Mouse (Mus musculus) small intestine, adult 2 months (tissue): Measurements from ENCODE around the gene Fam32a. TPM values are rescaled to one million over a fixed set of nuclear protein-coding genes. Genes with fewer than 3 reads are reported as not detected.

Source experiments
- H3K27ac ChIP-seq: fragments of 200-500 bp; 2 replicates; pipeline ENCODE4 v1.5.1; 2012; ENCODE audit warnings: low read depth, low read length, control low read depth, inconsistent platforms; ENCODE audit not compliant: insufficient read depth
- H3K27me3 ChIP-seq: fragments of 200-500 bp; 2 replicates; pipeline ENCODE4 v1.6.1; 2012; ENCODE audit warnings: mild to moderate bottlenecking, moderate library complexity, low read length, inconsistent platforms; ENCODE audit not compliant: control insufficient read depth, insufficient read depth
- H3K36me3 ChIP-seq: fragments of 200-500 bp; 2 replicates; pipeline ENCODE4 v1.6.1; 2012; ENCODE audit warnings: mild to moderate bottlenecking, low read length, control low read depth, inconsistent platforms; ENCODE audit not compliant: control insufficient read depth, insufficient read depth
- H3K4me1 ChIP-seq: fragments of 200-500 bp; 2 replicates; pipeline ENCODE4 v1.6.1; 2012; ENCODE audit warnings: low read length, inconsistent platforms, mixed read lengths; ENCODE audit not compliant: control insufficient read depth, insufficient read depth, insufficient read length
- H3K4me3 ChIP-seq: fragments of 200-500 bp; 2 replicates; pipeline ENCODE4 v1.5.1; 2012; ENCODE audit warnings: low read depth, mild to moderate bottlenecking, control low read depth, inconsistent platforms, low read length, moderate library complexity
- CTCF ChIP-seq: fragments of 200-500 bp; IDR thresholded peaks from 2 replicates; pipeline ENCODE4 v1.5.1; 2012; ENCODE audit warnings: low read depth, mild to moderate bottlenecking, control low read depth, inconsistent platforms, low read length, moderate library complexity, mixed read lengths; ENCODE audit not compliant: insufficient replicate concordance, insufficient read length; ENCODE audit errors: extremely low read depth
- POLR2A ChIP-seq: fragments of 200-500 bp; IDR thresholded peaks from 2 replicates; pipeline ENCODE4 v1.6.1; 2012; ENCODE audit warnings: low read depth, mild to moderate bottlenecking, control low read depth, inconsistent platforms, low read length, moderate library complexity
- WGBS: fragments of 180-500 bp; shearing (Covaris S2); methylation state at CpG from one replicate; pipeline ENCODE4 v1.1.7; 2018; 5-methylcytosine and 5-hydroxymethylcytosine counted together
- polyA plus RNA-seq: library from polyadenylated mRNA; depleted of rRNA; stranded (reverse); fragments of >200 nt; gene quantifications from 2 replicates; pipeline ENCODE4 v1.2.3, GENCODE M21; 2012

Fam32a gene
- polyA plus RNA-seq, 1 experiment = 35.5 TPM

- H3K4me3 ChIP-seq = no peak overlapping the region
- 0 out of 2 replicates have a peak, but pooled peaks cover 7% of the 10 kb centered on the region for H3K36me3 ChIP-seq
- TF ChIP-seq POLR2A = no peak
- TF ChIP-seq CTCF = no peak
- H3K27me3 ChIP-seq = no peaks in the 10 kb centered on the region
- peaks cover 5% of the 10 kb centered on the region; the same call in 1 of the 2 replicates for H3K4me1 ChIP-seq
- no peak overlapping the region for H3K27ac ChIP-seq
Measured at GRCm38 (mm10) chr8:72192065-72192464, 27.5 kb upstream of the Fam32a start.

GRCm38 (mm10) chr8:72197997-72198396 lies 21.5 kb upstream of the Fam32a start:
- no peaks in the 10 kb centered on the region for H3K27me3 ChIP-seq
- no peak overlapping the region for H3K27ac ChIP-seq
- TF ChIP-seq CTCF = no peak
- TF ChIP-seq POLR2A = no peak
- H3K4me3 ChIP-seq = no peak overlapping the region
- peaks cover 28% of the 10 kb centered on the region for H3K36me3 ChIP-seq
- WGBS = 69% methylated on average over 8 of the region's 8 CpGs
- no peaks in the 10 kb centered on the region for H3K4me1 ChIP-seq

GRCm38 (mm10) chr8:72208582-72208981 lies 10.9 kb upstream of the Fam32a start:
- Histone ChIP-seq H3K27ac (no peak overlapping the region), H3K27me3 (no peaks in the 10 kb centered on the region), H3K36me3 (no peaks in the 10 kb centered on the region), H3K4me3 (no peak overlapping the region), H3K4me1 (peaks cover 10% of the 10 kb centered on the region; the same call in 1 of the 2 replicates)
- WGBS = 95% methylated on average over 1 of the region's 1 CpGs
- TF ChIP-seq POLR2A (no peak), CTCF (no peak)

DNA sequence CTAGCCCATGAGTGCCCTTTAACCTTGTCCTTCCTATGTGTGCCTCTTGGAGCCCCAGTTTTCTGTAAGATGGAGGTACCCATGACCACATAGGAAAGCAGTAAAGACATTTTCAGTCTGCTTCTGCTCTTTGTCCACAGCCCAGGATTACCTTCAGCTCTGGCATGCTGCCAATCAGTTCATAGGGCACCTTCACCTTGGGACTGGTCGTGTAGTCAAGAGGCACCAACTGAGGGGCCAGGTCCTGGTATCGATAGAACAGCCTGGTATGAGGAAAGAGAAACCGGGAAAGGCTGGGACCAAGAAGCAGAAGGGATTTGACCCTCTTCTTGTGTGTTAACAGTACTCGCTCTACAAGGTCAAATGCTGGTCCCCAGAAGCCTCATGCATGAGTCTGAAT lies 9.3 kb upstream of the Fam32a start:
- H3K27me3 ChIP-seq = no peaks in the 10 kb centered on the region
- WGBS = 32% methylated on average over 4 of the region's 4 CpGs
- no peak overlapping the region for H3K4me3 ChIP-seq
- no peaks in the 10 kb centered on the region for H3K36me3 ChIP-seq
- H3K27ac ChIP-seq = no peak overlapping the region
- peaks cover 10% of the 10 kb centered on the region; the same call in 1 of the 2 replicates for H3K4me1 ChIP-seq
- TF ChIP-seq CTCF (no peak), POLR2A (no peak)

GRCm38 (mm10) chr8:72210710-72211109 lies 8.8 kb upstream of the Fam32a start:
- TF ChIP-seq CTCF (no peak), POLR2A (no peak)
- no peak overlapping the region for H3K27ac ChIP-seq
- H3K36me3 ChIP-seq = no peaks in the 10 kb centered on the region
- H3K4me3 ChIP-seq = no peak overlapping the region
- no peaks in the 10 kb centered on the region for H3K27me3 ChIP-seq
- WGBS = 84% methylated on average over 2 of the region's 2 CpGs
- peaks cover 10% of the 10 kb centered on the region; the same call in 1 of the 2 replicates for H3K4me1 ChIP-seq

GRCm38 (mm10) chr8:72211846-72212245 lies 7.7 kb upstream of the Fam32a start:
- TF ChIP-seq CTCF (no peak), POLR2A (no peak)
- no peaks in the 10 kb centered on the region for H3K36me3 ChIP-seq
- 68% methylated on average over 1 of the region's 1 CpGs for WGBS
- no peak overlapping the region for H3K4me3 ChIP-seq
- peaks cover 10% of the 10 kb centered on the region; the same call in 1 of the 2 replicates for H3K4me1 ChIP-seq
- H3K27me3 ChIP-seq = no peaks in the 10 kb centered on the region
- H3K27ac ChIP-seq = no peak overlapping the region

- H3K36me3 ChIP-seq = no peaks in the 10 kb centered on the region
- no peaks in the 10 kb centered on the region for H3K27me3 ChIP-seq
- H3K27ac ChIP-seq = no peak within 1 kb of the TSS
- no peak for TF ChIP-seq CTCF
- TF ChIP-seq POLR2A = no peak
- 32% methylated on average over 4 of the region's 4 CpGs for WGBS
- peaks cover 10% of the 10 kb centered on the region; the same call in 1 of the 2 replicates for H3K4me1 ChIP-seq
- H3K4me3 ChIP-seq = no peak within 1 kb of the TSS
Measured at GRCm38 (mm10) chr8:72212751-72213150, 6.8 kb upstream of the Fam32a start, which contains the start of gene Cib3. Gene Cib3, minus strand, starts transcription at chr8:72212837.
